Mouse (Mus musculus): Measurements from ENCODE around the gene Acot3. TPM values are rescaled to one million over a fixed set of nuclear protein-coding genes. Genes with fewer than 3 reads are reported as not detected.
"Not testable (repeated sequence)": the region's sequence is repeated elsewhere in the genome, so short reads cannot be mapped to it uniquely, and the experiment has no call there.

Acot3 gene
- polyA plus RNA-seq, 1 experiment from 2014 or later, result 0.70 TPM

DNA sequence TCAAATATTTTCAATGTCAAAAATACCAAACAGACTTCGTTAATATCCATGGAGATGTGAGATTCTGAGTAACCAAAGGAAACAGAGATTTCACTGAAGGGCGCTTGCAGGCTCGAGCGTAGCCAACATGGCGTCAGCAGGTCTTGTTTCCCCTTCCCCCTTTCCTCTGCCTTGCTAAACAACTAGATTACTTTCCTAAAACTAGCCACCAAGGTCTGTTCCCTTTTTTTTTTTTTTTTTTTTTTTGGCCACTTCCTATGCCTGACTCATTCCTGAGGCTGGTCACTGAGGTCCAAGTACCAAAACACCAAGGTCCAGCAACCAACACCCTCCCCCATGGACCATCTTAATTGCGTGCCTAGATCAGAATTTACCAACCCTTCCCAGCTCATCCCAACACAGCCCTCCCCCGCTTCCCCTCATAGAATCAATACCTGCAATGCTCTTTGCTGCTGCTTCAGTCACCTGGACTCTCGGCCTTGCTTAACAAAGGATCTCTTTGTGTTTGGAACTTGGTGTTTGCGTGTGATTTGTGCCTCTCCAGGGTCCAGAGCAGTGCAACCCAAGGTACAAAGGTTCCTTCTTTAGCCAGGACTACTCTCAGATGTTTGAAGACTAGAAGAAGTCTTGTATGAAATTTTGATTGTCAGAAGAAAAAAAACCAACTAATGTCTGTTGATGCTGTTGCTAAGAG is 28.7 kb upstream of the Acot3 start:
- no peaks in the 10 kb centered on the region for H3K9me3 ChIP-seq (replicated peaks)
- H3K9ac ChIP-seq, result no peak overlapping the region
- 83% methylated on average over 9 of the region's 9 CpGs for WGBS
- H3K4me2 ChIP-seq, result no peak overlapping the region
- H3K4me3 ChIP-seq, result no peak overlapping the region
- no peak for ATAC-seq
- H3K4me1 ChIP-seq, result no peaks in the 10 kb centered on the region
- no peaks in the 10 kb centered on the region for H3K27me3 ChIP-seq
- no peak overlapping the region for H3K27ac ChIP-seq
- no peaks in the 10 kb centered on the region for H3K36me3 ChIP-seq (ENCODE audit: poor library complexity, severe bottlenecking)

DNA sequence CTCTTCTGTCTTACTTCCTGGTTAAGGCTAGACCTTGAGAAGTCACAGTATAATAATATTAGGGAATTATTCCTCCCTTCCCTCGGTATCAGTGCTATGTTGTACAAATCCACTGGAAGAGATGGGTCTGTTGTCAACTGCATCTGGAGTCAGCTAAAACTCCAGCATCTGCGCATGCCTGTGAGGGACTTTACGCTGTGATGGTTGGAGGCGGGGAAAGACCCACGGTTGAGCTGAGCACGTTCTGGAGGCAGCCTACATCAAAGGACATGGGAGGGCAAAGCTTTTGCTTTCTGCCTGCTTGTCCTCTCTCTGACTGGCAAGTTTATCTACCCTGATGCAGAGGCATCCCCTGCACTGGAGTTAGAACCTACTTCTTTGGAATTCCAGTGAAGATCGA is 26.1 kb upstream of the Acot3 start:
- no peaks in the 10 kb centered on the region for H3K4me1 ChIP-seq
- 86% methylated on average over 7 of the region's 7 CpGs for WGBS
- no peaks in the 10 kb centered on the region for H3K9me3 ChIP-seq (replicated peaks)

DNA sequence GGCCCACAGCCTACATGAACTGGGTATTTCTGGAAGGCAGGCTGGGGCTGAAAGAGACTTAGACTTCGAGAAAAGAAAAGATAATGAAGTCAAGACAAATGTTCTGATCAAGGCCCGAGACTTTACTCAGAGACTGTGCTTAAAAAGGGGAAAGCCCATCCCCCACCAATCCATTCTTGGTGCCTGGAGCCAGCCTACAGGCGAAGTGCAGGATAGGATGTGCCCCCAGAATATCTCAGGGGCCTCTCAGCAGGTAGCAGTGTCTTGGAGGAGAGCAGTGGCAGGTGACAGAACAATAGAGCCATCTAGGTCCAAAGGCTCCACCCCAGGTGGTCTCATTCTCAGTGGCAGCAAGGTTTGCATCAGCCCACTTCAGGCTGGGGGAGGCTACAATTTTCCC is 23.6 kb upstream of the Acot3 start:
- H3K4me2 ChIP-seq; H3K36me3 ChIP-seq (ENCODE audit: poor library complexity, severe bottlenecking); ATAC-seq; H3K4me1 ChIP-seq; H3K27ac ChIP-seq; H3K9ac ChIP-seq; H3K4me3 ChIP-seq; H3K9me3 ChIP-seq (replicated peaks); H3K27me3 ChIP-seq: not testable (repeated sequence)
- 34% methylated on average over 3 of the region's 3 CpGs for WGBS

More for the DNA sequence above, 26.1 kb upstream of the Acot3 start:
- Histone ChIP-seq H3K27ac (no peak overlapping the region), H3K27me3 (no peaks in the 10 kb centered on the region), H3K9ac (no peak overlapping the region), H3K4me2 (no peak overlapping the region), H3K4me3 (no peak overlapping the region), H3K36me3 (ENCODE audit: poor library complexity, severe bottlenecking) (no peaks in the 10 kb centered on the region)
- no peak for ATAC-seq

DNA sequence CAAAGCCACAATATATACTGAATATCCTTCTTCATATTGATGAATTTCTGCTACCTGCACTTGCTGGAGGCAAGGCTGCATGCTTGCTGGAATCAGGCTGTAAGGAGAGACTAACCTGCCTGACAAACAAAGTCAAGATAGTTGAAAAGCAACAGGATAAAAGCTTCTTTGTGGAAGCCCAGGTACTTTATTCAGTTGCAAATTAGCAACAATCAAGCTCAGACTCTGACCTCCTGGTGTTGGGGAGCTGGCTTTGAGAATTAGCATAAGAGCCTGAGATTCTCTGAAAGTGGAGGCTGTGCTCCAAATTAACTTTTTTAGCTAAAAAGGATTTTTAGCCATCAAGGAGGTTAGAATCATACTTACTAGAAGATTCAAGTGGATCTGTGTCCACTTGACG is 22.9 kb upstream of the Acot3 start:
- H3K27me3 ChIP-seq; H3K9ac ChIP-seq; H3K4me1 ChIP-seq; H3K27ac ChIP-seq; H3K36me3 ChIP-seq (ENCODE audit: poor library complexity, severe bottlenecking); H3K4me3 ChIP-seq; H3K9me3 ChIP-seq (replicated peaks); ATAC-seq; H3K4me2 ChIP-seq: not testable (repeated sequence)
- WGBS, result 73% methylated on average over 1 of the region's 1 CpGs

DNA sequence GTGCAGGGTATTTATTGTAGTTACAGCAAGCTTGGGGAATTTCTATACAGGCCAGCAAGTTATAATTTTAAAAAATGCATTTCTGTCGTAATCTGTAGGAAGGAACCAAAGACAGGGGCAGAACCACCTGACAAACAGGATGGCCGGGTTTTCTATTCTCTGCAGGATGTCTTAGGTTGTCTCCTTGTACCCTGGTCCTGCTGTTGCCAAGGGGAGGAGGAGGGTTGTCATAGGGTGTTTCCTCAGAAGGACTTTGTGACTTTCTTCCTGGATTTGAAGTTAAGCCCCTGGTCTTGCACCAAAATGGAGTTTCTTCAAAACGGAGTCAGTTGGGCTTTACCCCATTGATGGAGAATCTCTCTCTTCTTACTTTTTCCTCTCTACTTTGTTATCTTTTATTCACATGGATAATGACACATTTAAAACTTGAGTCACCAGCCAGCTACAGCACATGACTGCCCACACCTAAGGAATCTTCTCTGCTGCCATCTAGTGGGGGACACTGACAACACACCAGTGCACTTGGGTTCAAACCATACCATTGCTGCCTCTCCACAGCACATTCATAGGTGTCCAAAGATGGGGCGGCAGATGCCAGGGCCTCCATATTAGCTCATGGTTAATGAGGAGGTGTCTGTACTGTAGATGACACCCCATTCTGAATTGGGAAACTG is 21.1 kb upstream of the Acot3 start:
- Histone ChIP-seq H3K4me2 (no peak overlapping the region), H3K9ac (no peak overlapping the region), H3K27ac (no peak overlapping the region), H3K9me3 (replicated peaks) (no peaks in the 10 kb centered on the region), H3K27me3 (no peaks in the 10 kb centered on the region), H3K4me3 (no peak overlapping the region), H3K36me3 (ENCODE audit: poor library complexity, severe bottlenecking) (no peaks in the 10 kb centered on the region), H3K4me1 (no peaks in the 10 kb centered on the region)
- peak; percentile 83 for ATAC-seq
- 74% methylated on average over 4 of the region's 4 CpGs for WGBS

DNA sequence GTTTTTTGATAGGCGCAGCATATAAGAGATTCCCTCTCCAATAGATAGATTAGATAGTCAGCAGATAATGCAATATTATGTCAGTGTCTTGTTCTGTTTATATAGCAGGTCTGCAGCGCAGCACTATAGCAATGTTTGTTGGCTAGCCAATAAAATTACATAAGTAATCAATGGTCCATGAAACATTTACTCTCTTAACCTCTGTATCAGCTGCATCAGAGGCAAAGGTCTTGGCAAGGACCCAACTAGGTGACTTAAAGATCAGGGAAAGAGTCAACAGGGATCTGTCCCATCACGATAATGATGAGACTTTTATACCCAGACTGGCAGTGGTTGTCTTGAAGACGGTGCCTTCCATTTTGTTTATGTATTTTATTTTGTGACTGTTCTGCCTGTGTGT is 19.1 kb upstream of the Acot3 start:
- WGBS, result 94% methylated on average over 4 of the region's 4 CpGs
- no peaks in the 10 kb centered on the region for H3K27me3 ChIP-seq
- no peak for ATAC-seq

DNA sequence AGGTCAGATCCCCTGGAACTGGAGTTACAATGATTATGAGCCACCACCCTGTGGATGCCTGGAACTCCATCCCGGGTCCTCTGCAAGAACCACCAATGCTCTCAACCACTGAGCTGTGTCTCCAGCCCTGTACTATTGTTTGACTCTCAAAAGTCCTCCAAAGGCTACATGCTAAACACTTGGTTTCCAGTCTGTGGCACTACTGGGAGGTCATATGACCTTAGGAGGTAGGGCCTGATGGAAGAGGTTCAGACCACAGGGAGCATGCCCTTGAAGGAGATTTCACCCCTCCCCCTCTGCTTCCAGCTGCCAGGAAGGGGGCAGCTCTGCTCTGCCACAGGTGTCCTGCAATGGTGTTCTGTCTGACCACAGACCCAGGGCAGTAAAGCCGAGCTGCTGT is 18.6 kb upstream of the Acot3 start:
- H3K4me1 ChIP-seq; H3K27me3 ChIP-seq; H3K27ac ChIP-seq; H3K4me3 ChIP-seq; H3K9ac ChIP-seq; H3K36me3 ChIP-seq (ENCODE audit: poor library complexity, severe bottlenecking); H3K9me3 ChIP-seq (replicated peaks); H3K4me2 ChIP-seq; ATAC-seq: not testable (repeated sequence)
- WGBS, result 85% methylated on average over 2 of the region's 2 CpGs

More for the DNA sequence above, 19.1 kb upstream of the Acot3 start:
- Histone ChIP-seq H3K9me3 (replicated peaks) (no peaks in the 10 kb centered on the region), H3K27ac (no peak overlapping the region), H3K4me1 (no peaks in the 10 kb centered on the region), H3K4me3 (no peak overlapping the region), H3K4me2 (no peak overlapping the region), H3K9ac (no peak overlapping the region), H3K36me3 (ENCODE audit: poor library complexity, severe bottlenecking) (no peaks in the 10 kb centered on the region)

DNA sequence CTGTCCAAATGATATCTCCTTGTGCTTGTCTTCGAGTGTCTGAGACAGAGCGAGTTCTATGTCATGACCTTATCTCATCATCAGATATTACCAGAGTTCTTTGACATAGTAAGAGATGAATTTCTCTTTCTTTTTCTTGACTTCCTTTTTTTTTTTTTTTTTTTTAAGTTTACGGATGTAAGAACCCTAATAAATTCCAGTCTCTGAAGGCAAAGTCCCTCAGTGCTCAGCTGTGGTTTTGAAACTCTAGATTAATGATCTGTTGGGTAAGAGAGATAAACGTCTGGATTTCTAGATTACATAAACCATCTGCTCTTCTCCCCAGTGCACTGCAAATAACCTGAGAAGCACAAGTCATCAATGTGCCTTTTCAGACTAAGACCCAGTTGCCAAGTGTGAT is 17.8 kb upstream of the Acot3 start:
- no peaks in the 10 kb centered on the region for H3K27me3 ChIP-seq
- H3K9me3 ChIP-seq (replicated peaks), result no peaks in the 10 kb centered on the region
- no peak overlapping the region for H3K4me3 ChIP-seq
- no peak overlapping the region for H3K9ac ChIP-seq
- H3K36me3 ChIP-seq (ENCODE audit: poor library complexity, severe bottlenecking), result no peaks in the 10 kb centered on the region
- 86% methylated on average over 4 of the region's 4 CpGs for WGBS
- no peak overlapping the region for H3K4me2 ChIP-seq
- H3K27ac ChIP-seq, result no peak overlapping the region
- H3K4me1 ChIP-seq, result no peaks in the 10 kb centered on the region
- no peak for ATAC-seq

DNA sequence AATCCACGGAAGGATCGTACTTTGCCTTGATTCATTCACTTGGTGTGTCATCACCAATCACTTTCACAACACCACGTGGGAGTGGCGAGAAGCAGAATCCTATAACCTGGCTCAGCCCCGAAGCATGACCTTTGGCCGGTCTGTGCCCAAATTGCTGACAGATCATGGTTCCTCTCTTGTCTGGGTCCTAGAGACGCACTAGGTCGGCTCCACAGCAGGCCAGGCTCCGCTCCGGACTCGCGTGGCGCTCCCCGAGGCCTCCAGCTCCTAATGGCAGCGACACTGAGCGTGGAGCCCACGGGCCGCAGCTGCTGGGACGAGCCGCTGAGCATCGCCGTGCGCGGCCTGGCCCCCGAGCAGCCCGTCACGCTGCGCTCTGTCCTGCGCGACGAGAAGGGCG is 13.7 kb upstream of the Acot3 start, which contains the start of gene Acot4:
Acot4 (plus strand) TSS at position 139 of the 400 bp plus-strand sequence.
- not testable (repeated sequence) for H3K27ac ChIP-seq; H3K27me3 ChIP-seq; H3K36me3 ChIP-seq (ENCODE audit: poor library complexity, severe bottlenecking); ATAC-seq; H3K4me1 ChIP-seq
- H3K9me3 ChIP-seq (replicated peaks), result peaks cover 13% of the 10 kb centered on the region
- peak within 1 kb of the TSS; percentile 43 for H3K4me3 ChIP-seq
- peak within 1 kb of the TSS; percentile 62 for H3K4me2 ChIP-seq
- 14% methylated on average over 22 of the region's 32 CpGs for WGBS
- H3K9ac ChIP-seq, result peak within 1 kb of the TSS; percentile 53

DNA sequence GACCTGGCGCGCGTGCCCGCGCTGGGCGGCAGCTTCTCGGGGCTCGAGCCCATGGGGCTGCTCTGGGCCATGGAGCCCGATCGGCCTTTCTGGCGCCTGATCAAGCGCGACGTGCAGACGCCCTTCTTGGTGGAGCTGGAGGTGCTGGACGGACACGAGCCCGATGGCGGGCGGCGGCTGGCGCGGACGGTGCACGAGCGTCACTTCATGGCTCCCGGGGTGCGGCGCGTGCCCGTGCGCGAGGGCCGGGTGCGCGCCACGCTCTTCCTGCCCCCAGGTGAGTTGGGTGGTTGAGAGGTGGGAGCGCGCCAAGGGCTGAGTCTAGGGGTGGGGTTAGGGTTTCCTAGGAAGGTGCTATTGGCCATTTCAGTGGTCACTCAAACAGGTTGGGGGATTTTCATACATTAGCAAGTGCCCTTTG is 13.2 kb upstream of the Acot3 start, which contains the start of gene Gm49366:
Gm49366 (plus strand) TSS at position 245 of the 421 bp plus-strand sequence.
- not testable (repeated sequence) for H3K4me1 ChIP-seq; H3K36me3 ChIP-seq (ENCODE audit: poor library complexity, severe bottlenecking); ATAC-seq; H3K27ac ChIP-seq; H3K27me3 ChIP-seq
- H3K9me3 ChIP-seq (replicated peaks), result peaks cover 13% of the 10 kb centered on the region
- peak within 1 kb of the TSS; percentile 53 for H3K9ac ChIP-seq
- H3K4me3 ChIP-seq, result peak within 1 kb of the TSS; percentile 43
- H3K4me2 ChIP-seq, result peak within 1 kb of the TSS; percentile 62
- 3% methylated on average over 39 of the region's 39 CpGs for WGBS

DNA sequence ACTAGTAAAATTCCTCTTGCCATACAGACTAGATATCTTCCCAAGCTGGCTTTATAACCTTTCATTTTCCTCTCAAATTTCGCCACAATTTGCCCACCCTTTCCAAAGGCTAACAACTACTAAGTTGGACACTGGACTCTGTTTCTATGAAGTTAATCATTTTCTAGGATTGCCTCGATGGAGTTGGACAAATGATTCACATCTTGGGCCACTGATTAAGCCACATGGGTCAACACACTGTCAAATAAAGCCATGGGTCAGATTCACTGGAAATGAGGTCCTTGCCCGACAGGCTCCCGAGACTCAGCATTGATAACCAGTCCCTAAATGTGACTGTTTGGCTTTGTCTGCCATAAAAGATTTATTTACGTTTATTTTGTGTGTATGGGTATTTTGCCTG is 9.7 kb upstream of the Acot3 start:
- Histone ChIP-seq H3K9ac (no peak overlapping the region), H3K27ac (no peak overlapping the region), H3K9me3 (replicated peaks) (peaks cover 13% of the 10 kb centered on the region), H3K27me3 (no peaks in the 10 kb centered on the region), H3K36me3 (ENCODE audit: poor library complexity, severe bottlenecking) (no peaks in the 10 kb centered on the region), H3K4me3 (no peak overlapping the region), H3K4me1 (no peaks in the 10 kb centered on the region), H3K4me2 (no peak overlapping the region)
- no peak for ATAC-seq
- 94% methylated on average over 5 of the region's 5 CpGs for WGBS

DNA sequence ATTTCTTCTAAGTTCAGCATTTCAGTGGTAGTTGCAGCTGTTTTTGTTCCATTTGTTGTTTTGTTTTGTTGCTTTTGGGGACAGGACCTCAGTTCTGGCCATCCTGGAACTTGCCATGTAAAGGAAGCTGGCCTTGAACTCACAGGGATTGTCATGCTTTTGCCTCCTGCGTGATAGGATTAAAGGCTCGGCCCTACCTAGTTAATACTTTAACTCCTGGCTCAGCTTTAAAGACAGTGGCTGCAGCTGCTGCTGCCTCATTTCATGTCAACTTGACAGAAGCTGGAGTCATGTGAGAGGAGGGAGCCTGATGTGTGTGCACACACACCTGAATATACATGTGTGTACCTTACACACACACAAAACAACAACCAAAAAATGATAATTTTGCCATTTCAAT is 7.9 kb upstream of the Acot3 start:
- Histone ChIP-seq H3K4me1 (no peaks in the 10 kb centered on the region), H3K36me3 (ENCODE audit: poor library complexity, severe bottlenecking) (no peaks in the 10 kb centered on the region), H3K27me3 (no peaks in the 10 kb centered on the region), H3K9ac (no peak overlapping the region), H3K4me3 (no peak overlapping the region), H3K4me2 (no peak overlapping the region), H3K9me3 (replicated peaks) (peaks cover 24% of the 10 kb centered on the region), H3K27ac (no peak overlapping the region)
- WGBS, result 83% methylated on average over 2 of the region's 2 CpGs
- no peak for ATAC-seq

Measured in forebrain, embryonic 13.5 days (tissue).